Mouse (Mus musculus) lung, postnatal 14 days (tissue): ENCODE measurements at regions not wholly inside any gene's neighbourhood (a gene's known extent, or its start where the extent isn't known, plus 50 kb on each side); places are given as distances from the start of the nearest gene placed in this dataset.
"Not testable (repeated sequence)": the region's sequence is repeated elsewhere in the genome, so short reads cannot be mapped to it uniquely, and the experiment has no call there.

ENCODE experiments used
- DNase-seq: peaks from one replicate; pipeline ENCODE4 v3.0.0; 2021

- peak; percentile 43 for DNase-seq
These were observed 689.4 kb upstream of the Ptbp2 start for GRCm38 (mm10) chr3:120473645-120474038.

GRCm38 (mm10) chr3:120472687-120473644 is 688.7 kb upstream of the Ptbp2 start:
- DNase-seq = peak; percentile 2

- no peak for DNase-seq
These were observed 687.7 kb upstream of the Ptbp2 start for GRCm38 (mm10) chr3:120471878-120472444.

- DNase-seq = no peak
These were observed 684.6 kb upstream of the Ptbp2 start for GRCm38 (mm10) chr3:120468887-120469286.

- DNase-seq = no peak
These were observed 676.5 kb upstream of the Ptbp2 start for GRCm38 (mm10) chr3:120460717-120461116.

GRCm38 (mm10) chr3:120457912-120458311 is 673.6 kb upstream of the Ptbp2 start:
- no peak for DNase-seq

- no peak for DNase-seq
These were observed 656.9 kb upstream of the Ptbp2 start for GRCm38 (mm10) chr3:120441127-120441526.

GRCm38 (mm10) chr3:120430285-120430684 is 646.0 kb upstream of the Ptbp2 start:
- no peak for DNase-seq

- DNase-seq = no peak
These were observed 632.4 kb upstream of the Ptbp2 start for GRCm38 (mm10) chr3:120416634-120417033.

GRCm38 (mm10) chr3:120375688-120376289 is 591.5 kb upstream of the Ptbp2 start:
- DNase-seq = no peak

GRCm38 (mm10) chr3:120342747-120343377 is 558.6 kb upstream of the Ptbp2 start:
- no peak for DNase-seq

GRCm38 (mm10) chr3:120341882-120342281 is 557.6 kb upstream of the Ptbp2 start:
- DNase-seq = no peak

GRCm38 (mm10) chr3:120335843-120336585 is 551.7 kb upstream of the Ptbp2 start:
- no peak for DNase-seq

- DNase-seq = not testable (repeated sequence)
These were observed 522.8 kb upstream of the Ptbp2 start for GRCm38 (mm10) chr3:120307042-120307441.

- DNase-seq = no peak
These were observed 521.3 kb upstream of the Ptbp2 start for GRCm38 (mm10) chr3:120305608-120306007.
